Mouse (Mus musculus) brain, adult 10 weeks (tissue): ENCODE measurements around the gene Eif2b5. TPM values are rescaled to one million over a fixed set of nuclear protein-coding genes. Genes with fewer than 3 reads are reported as not detected.

Experiments
- polyA plus RNA-seq: library from polyadenylated mRNA; stranded (reverse); fragments of 350-450 nt; fragmentation: Illumina TruSeq; extraction: RNeasy Lipid Tissue Mini Kit (QIAGEN cat#74804); gene quantifications from one replicate; pipeline ENCODE4 v1.2.3, GENCODE M21; 2015; ENCODE audit warnings: low read depth, low replicate concordance

The Eif2b5 gene
- 62.9 TPM for polyA plus RNA-seq

DNA sequence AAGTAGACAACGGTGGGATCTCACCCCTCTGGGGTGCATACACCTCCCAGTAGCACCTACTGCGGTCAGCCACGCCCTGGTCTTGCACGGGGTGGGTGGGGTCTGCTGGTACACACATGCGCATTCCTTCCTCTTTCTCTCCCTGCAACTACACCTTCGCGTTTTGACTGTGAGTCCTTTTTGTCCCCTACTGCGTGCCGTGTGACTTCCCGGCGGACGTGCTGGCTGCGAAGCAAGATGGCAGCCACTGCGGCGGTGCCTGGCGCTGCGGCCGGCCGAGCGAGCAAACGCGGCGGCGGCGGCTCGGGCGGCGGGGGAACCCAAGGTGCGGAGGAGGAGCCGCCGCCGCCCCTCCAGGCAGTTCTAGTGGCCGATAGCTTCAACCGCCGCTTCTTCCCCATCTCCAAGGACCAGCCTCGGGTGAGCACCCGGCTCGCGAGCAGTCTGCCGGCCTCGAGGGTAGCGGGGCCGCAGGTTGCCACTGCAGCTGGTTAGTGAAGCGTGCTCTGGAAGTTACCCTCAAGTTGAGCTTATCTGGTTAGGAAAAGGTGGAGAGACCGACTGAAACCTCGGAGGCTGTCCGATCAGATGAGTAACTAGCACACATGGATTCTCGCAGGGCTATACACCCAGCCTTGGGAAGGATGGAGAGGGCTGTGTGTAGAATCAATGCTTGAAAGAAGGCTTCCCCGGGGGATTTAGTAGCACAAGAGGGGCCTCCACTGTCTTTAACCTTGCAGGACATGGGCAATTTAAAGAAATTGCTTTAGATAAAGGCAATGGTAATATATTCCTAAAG is at the start of gene Eif2b5:
Gene Eif2b5, plus strand, starts transcription at position 141 of the 799 bp plus-strand sequence.

DNA sequence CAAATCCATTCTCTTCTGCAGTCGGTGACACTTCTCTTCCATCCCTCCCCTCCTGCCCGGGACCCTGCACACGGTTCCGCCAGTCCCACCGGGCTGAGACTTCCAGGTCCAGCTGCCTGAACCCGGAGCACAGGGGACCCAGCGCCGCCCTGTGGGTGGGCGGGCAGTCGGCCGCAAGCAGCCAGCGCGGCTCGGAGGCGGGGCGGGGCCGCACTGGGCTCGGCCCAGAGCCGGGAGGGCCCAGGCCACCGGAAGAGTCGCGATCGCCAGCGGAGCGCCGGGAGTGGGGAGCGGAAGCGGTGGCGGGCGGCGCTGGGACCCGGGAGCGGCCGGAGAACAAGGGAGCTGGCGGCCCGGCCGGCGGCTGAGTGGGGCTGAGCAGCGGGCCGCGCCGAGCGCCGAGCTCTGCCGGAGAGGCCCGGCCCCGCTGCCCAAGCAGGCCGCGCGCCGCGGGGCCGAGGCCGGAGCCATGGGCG is 18.1 kb downstream of the Eif2b5 start, which contains the start of gene Dvl3:
Gene Dvl3, plus strand, starts transcription at position 257 of the 476 bp plus-strand sequence.

DNA sequence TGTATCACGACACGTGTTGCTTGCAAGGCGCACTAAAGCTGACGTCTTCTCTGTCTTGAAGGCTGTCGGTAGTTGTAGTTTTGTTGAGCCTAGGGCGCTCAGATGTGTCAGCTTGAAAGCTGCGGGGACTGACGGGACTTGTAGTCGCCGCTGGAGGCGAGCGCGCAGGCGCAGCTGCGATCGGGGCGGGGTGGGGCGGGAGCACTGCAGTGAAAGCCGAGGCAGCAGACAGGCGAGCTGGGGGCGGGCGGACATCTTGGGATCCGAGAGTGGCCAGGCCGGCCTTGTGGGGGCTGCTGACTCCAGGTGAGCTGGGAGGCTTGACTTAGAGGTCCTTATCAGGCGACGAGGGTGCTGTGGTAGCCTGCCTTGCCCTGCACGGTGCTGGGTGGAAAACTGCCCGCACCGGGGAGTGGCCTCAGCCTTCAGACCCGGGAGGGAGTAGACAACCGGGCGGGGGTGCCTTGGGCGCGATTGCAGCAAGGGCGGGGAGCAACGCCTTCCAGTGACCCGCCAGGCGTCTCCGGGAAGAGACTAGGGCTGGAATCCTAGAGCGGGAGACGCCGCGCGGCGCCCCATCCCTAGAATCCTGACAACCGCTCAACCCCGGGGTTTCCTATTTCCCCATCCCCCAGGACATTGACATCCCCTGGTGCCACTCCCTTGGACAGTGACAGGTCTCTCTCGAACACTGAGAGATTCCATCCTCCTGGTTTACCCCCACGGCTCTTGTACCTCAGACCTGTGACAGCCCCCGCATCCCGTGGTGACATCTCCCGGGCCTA is 36.9 kb downstream of the Eif2b5 start, which contains the start of gene Ap2m1:
Gene Ap2m1, plus strand, starts transcription at position 183 of the 785 bp plus-strand sequence.

DNA sequence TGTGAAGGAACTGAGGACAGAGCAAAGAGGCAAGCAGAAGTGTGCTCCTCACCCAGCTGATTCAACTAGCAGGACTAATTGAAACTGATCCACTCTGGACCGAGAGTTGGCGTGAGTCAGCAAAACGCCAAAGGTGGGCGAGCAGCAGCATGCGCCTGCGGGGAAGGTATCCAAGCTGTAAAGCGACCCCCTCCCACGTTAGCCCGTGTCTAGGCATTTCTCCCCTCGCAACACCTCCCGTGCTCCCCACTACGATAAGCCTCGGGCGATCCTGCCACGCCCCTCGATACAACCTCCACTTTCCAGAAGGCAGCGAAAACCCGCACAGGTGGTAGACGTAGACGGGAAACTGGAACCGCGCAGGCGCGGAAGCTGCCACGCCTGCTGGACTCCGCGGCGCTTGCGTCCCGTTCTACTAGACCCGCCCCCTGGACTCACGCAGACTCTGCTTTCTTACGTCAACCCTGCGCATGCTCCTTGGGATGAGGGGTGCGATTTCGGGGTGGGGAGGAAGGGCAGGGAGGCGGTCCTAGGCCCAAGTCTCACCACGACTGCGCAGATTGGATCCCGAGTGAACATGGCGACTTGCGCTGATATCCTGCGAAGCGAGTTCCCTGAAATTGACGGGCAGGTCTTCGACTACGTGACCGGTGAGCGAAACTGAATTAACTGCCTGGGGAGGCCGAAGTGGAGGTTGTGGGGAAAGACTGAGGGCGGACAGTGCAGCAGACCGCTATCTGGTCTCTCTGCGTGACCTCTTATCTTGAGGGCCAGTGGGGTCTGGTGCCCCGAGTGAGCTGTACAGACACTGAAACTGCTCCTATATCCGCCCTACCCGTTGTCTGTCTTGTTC is 49.7 kb downstream of the Eif2b5 start, which contains the start of gene Abcf3:
Gene Abcf3, plus strand, starts transcription at position 482 of the 853 bp plus-strand sequence.

Other genes with a start within 250 kb of the Eif2b5 start
- gene Parl, start 196.4 kb upstream of the Eif2b5 start, polyA plus RNA-seq = 50.9 TPM
- not detected for gene Cyp2ab1, start 173.4 kb upstream of the Eif2b5 start, polyA plus RNA-seq
- gene Abcc5, start 72.4 kb upstream of the Eif2b5 start, polyA plus RNA-seq = 150 TPM
- 31.9 TPM for gene Dvl3, start 18.2 kb downstream of the Eif2b5 start, polyA plus RNA-seq
- gene Ap2m1, start 36.7 kb downstream of the Eif2b5 start, polyA plus RNA-seq = 970 TPM
- 67.5 TPM for gene Abcf3, start 49.8 kb downstream of the Eif2b5 start, polyA plus RNA-seq
- gene Vwa5b2, start 90.7 kb downstream of the Eif2b5 start, polyA plus RNA-seq = 49.4 TPM
- gene Eef1akmt4, start 112.8 kb downstream of the Eif2b5 start, polyA plus RNA-seq = 4.5 TPM
- gene Gm49333, start 112.8 kb downstream of the Eif2b5 start, polyA plus RNA-seq = not detected
- 15.7 TPM for gene Alg3, start 112.9 kb downstream of the Eif2b5 start, polyA plus RNA-seq
- 153 TPM for gene Camk2n2, start 122.5 kb downstream of the Eif2b5 start, polyA plus RNA-seq
- 29.4 TPM for gene Ece2, start 131.0 kb downstream of the Eif2b5 start, polyA plus RNA-seq
- 171 TPM for gene Psmd2, start 152.8 kb downstream of the Eif2b5 start, polyA plus RNA-seq
- 134 TPM for gene Eif4g1, start 169.5 kb downstream of the Eif2b5 start, polyA plus RNA-seq
- gene Fam131a, start 194.4 kb downstream of the Eif2b5 start, polyA plus RNA-seq = 314 TPM
- 57.7 TPM for gene Polr2h, start 218.8 kb downstream of the Eif2b5 start, polyA plus RNA-seq
- gene Clcn2, start 218.9 kb downstream of the Eif2b5 start, polyA plus RNA-seq = 55.2 TPM
- 30.4 TPM for gene Chrd, start 234.3 kb downstream of the Eif2b5 start, polyA plus RNA-seq
- 6.0 TPM for gene Thpo, start 235.7 kb downstream of the Eif2b5 start, polyA plus RNA-seq